Mouse (Mus musculus) midbrain, embryonic 15.5 days (tissue): Measurements from ENCODE around the gene Zfp595. TPM values are rescaled to one million over a fixed set of nuclear protein-coding genes. Genes with fewer than 3 reads are reported as not detected.
A peak's percentile ranks its signal among the peaks of the same experiment; 100 is the strongest.
"Not testable (repeated sequence)": the region's sequence is repeated elsewhere in the genome, so short reads cannot be mapped to it uniquely, and the experiment has no call there.

ENCODE experiments used
- ATAC-seq: fragments of 200-750 bp; cut with Nextera tagmentation; replicated peaks from 2 replicates; pipeline ENCODE4 v1.8.0; 2017; ENCODE audit warnings: moderate TSS enrichment
- H3K27ac ChIP-seq: fragments of 300-500 bp; sonication (generic); 2 replicates; pipeline ENCODE4 v1.5.1; 2015; ENCODE audit warnings: mild to moderate bottlenecking, inconsistent platforms
- H3K27me3 ChIP-seq: fragments of 300-500 bp; sonication (generic); replicated peaks from 2 replicates; pipeline ENCODE4 v1.6.1; 2015; ENCODE audit warnings: inconsistent platforms
- H3K36me3 ChIP-seq: fragments of 300-500 bp; sonication (generic); replicated peaks from 2 replicates; pipeline ENCODE4 v1.6.1; 2015; ENCODE audit warnings: inconsistent platforms
- H3K4me1 ChIP-seq: fragments of 300-500 bp; sonication (generic); 2 replicates; pipeline ENCODE4 v1.6.1; 2015; ENCODE audit warnings: inconsistent platforms
- H3K4me2 ChIP-seq: fragments of 300-500 bp; sonication (generic); 2 replicates; pipeline ENCODE4 v1.6.1; 2015; ENCODE audit warnings: inconsistent platforms, mild to moderate bottlenecking, moderate library complexity
- H3K4me3 ChIP-seq: fragments of 300-500 bp; sonication (generic); 2 replicates; pipeline ENCODE4 v1.5.1; 2015; ENCODE audit warnings: mild to moderate bottlenecking, inconsistent platforms
- H3K9ac ChIP-seq: fragments of 300-500 bp; sonication (generic); 2 replicates; pipeline ENCODE4 v1.6.1; 2015; ENCODE audit warnings: mild to moderate bottlenecking, inconsistent platforms
- H3K9me3 ChIP-seq: fragments of 300-500 bp; sonication (generic); 2 replicates; pipeline ENCODE4 v1.6.1; 2016; ENCODE audit warnings: inconsistent platforms
- WGBS: fragments of 180-500 bp; shearing (Covaris S2); methylation state at CpG from one replicate; pipeline ENCODE4 v1.1.7; 2015; ENCODE audit warnings: mixed read lengths; 5-methylcytosine and 5-hydroxymethylcytosine counted together
- polyA plus RNA-seq: library from polyadenylated mRNA; unstranded; fragments of >200 nt; fragmentation: Nextera tagmentation; extraction: Ambion mirVana; gene quantifications from 2 replicates; pipeline ENCODE4 v1.2.1, GENCODE M21; 2015

Gene Zfp595
- 1.4 and 1.6 TPM in 2 replicates for polyA plus RNA-seq

DNA sequence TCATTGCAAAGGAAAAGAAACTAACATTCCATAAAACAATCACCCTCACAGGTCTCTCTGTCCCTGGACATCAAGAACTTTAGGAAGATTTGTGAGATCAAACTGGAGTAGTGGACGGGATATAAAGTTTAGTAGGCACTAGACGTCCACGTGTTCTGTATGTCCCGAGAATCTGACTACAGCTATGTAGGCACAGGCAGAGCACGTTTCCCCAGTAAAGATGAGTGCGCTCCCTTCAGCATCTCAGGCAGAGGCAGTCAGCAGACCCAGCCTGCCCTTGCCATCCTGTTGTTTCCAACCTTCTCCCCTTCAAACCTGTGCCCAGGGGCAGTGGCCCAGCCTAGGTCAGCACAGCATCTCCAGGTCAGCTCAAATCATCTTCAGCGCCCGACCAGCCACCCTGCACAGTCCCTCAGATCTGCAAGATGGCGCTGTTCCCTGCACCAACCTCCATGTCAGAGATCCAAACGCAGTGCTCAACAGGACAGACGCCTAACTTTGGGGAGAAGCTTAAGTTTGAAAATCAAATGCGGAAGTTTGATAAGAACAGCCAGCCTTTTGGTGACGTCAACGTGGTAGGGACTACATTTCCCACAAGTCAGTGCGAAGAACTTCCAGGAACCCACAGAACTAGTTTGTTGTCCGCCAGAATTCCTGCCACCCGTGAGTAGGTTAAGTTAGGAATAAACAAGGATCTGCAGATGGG lies at the start of gene Zfp595:
Gene Zfp595, minus strand, starts transcription at position 552 of the 706 bp plus-strand sequence.
- Histone ChIP-seq H3K9me3 (no peaks in the 10 kb centered on the region), H3K9ac (peak within 1 kb of the TSS; percentile 30), H3K4me2 (peak within 1 kb of the TSS; percentile 61), H3K4me3 (peak within 1 kb of the TSS; percentile 47), H3K4me1 (peaks cover 9% of the 10 kb centered on the region), H3K36me3 (no peaks in the 10 kb centered on the region), H3K27ac (no peak within 1 kb of the TSS), H3K27me3 (no peaks in the 10 kb centered on the region)
- 18% methylated on average over 17 of the region's 17 CpGs for WGBS
- ATAC-seq = peak; percentile 95

- not testable (repeated sequence) for H3K4me3 ChIP-seq
- peak; percentile 35; the same call in 1 of the 2 replicates for ATAC-seq
These were observed 43.9 kb upstream of the Zfp595 start for GRCm38 (mm10) chr13:67376255-67376654.

GRCm38 (mm10) chr13:67375050-67375911 lies 42.9 kb upstream of the Zfp595 start, which contains the start of the genes Gm28041 and Zfp456:
Gene Gm28041, minus strand, starts transcription at chr13:67375733.
Gene Zfp456, minus strand, starts transcription at chr13:67375810.
- Histone ChIP-seq H3K4me2 (peak within 1 kb of the TSS; percentile 51), H3K4me3 (peak within 1 kb of the TSS; percentile 38)
- H3K4me1 ChIP-seq, H3K9me3 ChIP-seq, H3K27ac ChIP-seq, H3K36me3 ChIP-seq, H3K9ac ChIP-seq, H3K27me3 ChIP-seq: not testable (repeated sequence)
- 21% methylated on average over 15 of the region's 15 CpGs for WGBS
- ATAC-seq = peak; percentile 97

More at GRCm38 (mm10) chr13:67376255-67376654, 43.9 kb upstream of the Zfp595 start:
- H3K9me3 ChIP-seq, H3K27me3 ChIP-seq, H3K9ac ChIP-seq, H3K27ac ChIP-seq, H3K4me1 ChIP-seq, H3K4me2 ChIP-seq, H3K36me3 ChIP-seq: not testable (repeated sequence)
- 67% methylated on average over 3 of the region's 3 CpGs for WGBS

DNA sequence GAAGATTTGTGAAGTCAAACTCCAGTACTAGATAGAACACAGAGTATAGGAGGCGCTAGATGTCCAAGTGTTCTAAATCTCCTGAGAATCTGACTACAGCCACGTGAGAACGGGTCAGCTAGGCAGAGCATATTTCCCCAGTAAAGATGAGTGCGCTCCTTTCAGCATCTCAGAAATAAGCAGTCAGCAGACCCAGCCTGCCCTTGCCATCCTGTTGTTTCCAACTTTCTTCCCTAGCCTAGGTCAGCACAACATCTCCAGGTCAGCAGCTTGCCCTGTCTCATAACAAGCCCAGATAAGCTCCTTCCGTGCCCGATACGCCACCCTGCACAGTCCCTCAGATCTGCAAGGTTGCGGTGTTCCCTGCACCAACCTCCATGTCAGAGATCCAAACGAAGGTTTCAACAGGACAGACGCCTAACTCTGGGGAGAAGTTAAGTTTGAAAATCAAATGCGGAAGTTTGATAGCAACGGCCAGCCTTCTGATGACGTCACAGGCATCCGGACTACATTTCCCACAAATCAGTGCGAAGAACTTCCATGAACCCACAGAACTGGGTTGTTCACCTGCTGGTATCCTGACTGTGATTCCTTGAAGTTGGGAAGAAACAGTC lies 27.9 kb upstream of the Zfp595 start, which contains the start of the genes Gm28044 and Zfp953:
Gene Gm28044, minus strand, starts transcription at position 406 of the 614 bp plus-strand sequence.
Gene Zfp953, minus strand, starts transcription at position 475 of the 614 bp plus-strand sequence.
- peak within 1 kb of the TSS; percentile 58 for H3K9ac ChIP-seq
- H3K27ac ChIP-seq = peak within 1 kb of the TSS; percentile 54
- H3K36me3 ChIP-seq = no peaks in the 10 kb centered on the region
- H3K9me3 ChIP-seq = no peaks in the 10 kb centered on the region
- peak within 1 kb of the TSS; percentile 82 for H3K4me3 ChIP-seq
- H3K4me1 ChIP-seq = peaks cover 10% of the 10 kb centered on the region
- WGBS = under 1% methylated on average over 15 of the region's 15 CpGs
- H3K27me3 ChIP-seq = no peaks in the 10 kb centered on the region
- H3K4me2 ChIP-seq = peak within 1 kb of the TSS; percentile 87
- peak; percentile 97 for ATAC-seq

GRCm38 (mm10) chr13:67351854-67352253 lies 19.5 kb upstream of the Zfp595 start:
- Histone ChIP-seq H3K27me3 (no peaks in the 10 kb centered on the region), H3K27ac (no peak overlapping the region), H3K4me2 (no peak overlapping the region), H3K4me3 (no peak overlapping the region), H3K36me3 (no peaks in the 10 kb centered on the region), H3K9ac (no peak overlapping the region), H3K4me1 (no peaks in the 10 kb centered on the region), H3K9me3 (no peaks in the 10 kb centered on the region)
- ATAC-seq = no peak

DNA sequence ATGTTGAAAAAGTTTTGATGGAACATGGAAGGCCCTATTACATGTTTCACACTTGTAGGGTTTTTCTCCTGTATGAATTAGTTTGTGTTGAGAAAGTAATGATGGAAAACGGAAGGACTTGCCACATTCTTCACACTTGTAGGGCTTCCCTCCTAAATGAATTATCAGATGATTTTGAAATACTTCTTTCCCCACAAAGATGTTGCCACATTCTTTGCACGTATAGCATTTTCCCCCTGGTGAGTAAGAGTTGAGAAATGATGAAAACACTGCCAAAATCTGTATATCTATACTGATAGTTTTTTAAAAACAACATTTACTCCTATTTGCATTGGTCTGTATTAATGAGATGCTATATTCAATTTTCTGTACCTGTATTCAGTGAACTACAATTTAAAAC lies 11.1 kb upstream of the Zfp595 start:
- Histone ChIP-seq H3K4me1 (no peaks in the 10 kb centered on the region), H3K4me3 (no peak overlapping the region), H3K4me2 (no peak overlapping the region), H3K36me3 (no peaks in the 10 kb centered on the region), H3K27me3 (no peaks in the 10 kb centered on the region), H3K9me3 (no peaks in the 10 kb centered on the region), H3K9ac (no peak overlapping the region), H3K27ac (no peak overlapping the region)
- ATAC-seq = no peak
- WGBS = 93% methylated on average over 2 of the region's 2 CpGs

DNA sequence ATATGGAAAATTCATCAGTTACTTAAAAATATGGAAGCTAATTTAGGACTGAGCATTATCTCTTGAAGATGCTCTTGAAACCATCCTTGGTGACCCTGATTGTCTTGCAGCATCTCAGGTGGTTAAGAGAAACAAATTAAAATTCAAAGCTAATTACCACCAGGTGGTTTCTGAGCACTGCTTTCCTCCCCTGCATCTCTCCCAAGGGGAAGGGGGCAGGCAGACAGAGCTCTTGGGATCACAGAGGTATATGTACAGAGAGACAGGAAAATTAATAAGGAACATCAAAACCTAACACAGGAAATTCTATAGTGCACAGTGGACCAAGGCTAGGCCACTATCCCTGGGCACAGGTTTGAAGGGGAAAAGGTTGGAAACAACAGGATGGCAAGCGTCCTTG lies 507 bp upstream of the Zfp595 start:
- 57% methylated on average over 1 of the region's 1 CpGs for WGBS
- Histone ChIP-seq H3K27ac (no peak overlapping the region), H3K9me3 (no peaks in the 10 kb centered on the region), H3K4me3 (peak overlapping the region; percentile 47), H3K4me2 (peak overlapping the region; percentile 61), H3K27me3 (no peaks in the 10 kb centered on the region), H3K36me3 (no peaks in the 10 kb centered on the region), H3K4me1 (peaks cover 9% of the 10 kb centered on the region), H3K9ac (peak overlapping the region; percentile 30)
- ATAC-seq = peak; percentile 48

DNA sequence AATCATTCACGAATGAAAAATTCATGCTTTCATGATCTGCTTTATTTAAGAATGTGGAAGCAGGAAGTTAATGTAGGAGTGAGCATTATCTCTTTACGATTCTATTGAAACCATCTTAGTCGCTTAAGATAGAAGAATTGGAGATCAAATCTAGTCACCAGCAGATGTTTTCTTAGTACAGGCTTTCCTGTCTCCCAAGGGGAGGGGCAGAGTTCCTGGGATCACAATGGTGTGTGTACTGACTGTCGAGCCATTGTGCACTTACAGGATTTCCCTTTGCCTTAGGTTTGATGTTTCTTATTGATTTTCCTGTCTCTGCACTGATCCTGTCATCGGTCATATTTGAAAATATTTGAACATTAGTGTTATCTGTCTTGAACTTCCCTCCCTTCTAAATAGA lies 25.7 kb downstream of the Zfp595 start:
- Histone ChIP-seq H3K9me3 (no peaks in the 10 kb centered on the region), H3K27me3 (no peaks in the 10 kb centered on the region), H3K4me2 (peak overlapping the region; percentile 81), H3K4me3 (peak overlapping the region; percentile 82), H3K36me3 (no peaks in the 10 kb centered on the region), H3K4me1 (peaks cover 11% of the 10 kb centered on the region), H3K27ac (peak overlapping the region; percentile 74), H3K9ac (peak overlapping the region; percentile 38)
- ATAC-seq = peak; percentile 65
- 31% methylated on average over 5 of the region's 5 CpGs for WGBS

- H3K36me3 ChIP-seq = no peaks in the 10 kb centered on the region
- H3K9ac ChIP-seq = peak within 1 kb of the TSS; percentile 74
- H3K27me3 ChIP-seq = no peaks in the 10 kb centered on the region
- peaks cover 11% of the 10 kb centered on the region for H3K4me1 ChIP-seq
- peak within 1 kb of the TSS; percentile 74 for H3K27ac ChIP-seq
- WGBS = 13% methylated on average over 16 of the region's 16 CpGs
- H3K4me3 ChIP-seq = peak within 1 kb of the TSS; percentile 82
- peak within 1 kb of the TSS; percentile 81 for H3K4me2 ChIP-seq
- H3K9me3 ChIP-seq = no peaks in the 10 kb centered on the region
- ATAC-seq = peak; percentile 100
These were observed 26.3 kb downstream of the Zfp595 start, which contains the start of gene Zfp457 for GRCm38 (mm10) chr13:67305822-67306672. Gene Zfp457, minus strand, starts transcription at chr13:67306485.

GRCm38 (mm10) chr13:67278314-67278713 lies 54.1 kb downstream of the Zfp595 start, which contains the start of gene Zfp458:
Gene Zfp458, minus strand, starts transcription at chr13:67278466.
- Histone ChIP-seq H3K9me3 (no peaks in the 10 kb centered on the region), H3K9ac (no peak within 1 kb of the TSS), H3K36me3 (no peaks in the 10 kb centered on the region), H3K4me2 (no peak within 1 kb of the TSS), H3K4me1 (no peaks in the 10 kb centered on the region), H3K27me3 (no peaks in the 10 kb centered on the region), H3K27ac (no peak within 1 kb of the TSS), H3K4me3 (no peak within 1 kb of the TSS)
- ATAC-seq = peak; percentile 54; the same call in 1 of the 2 replicates
- WGBS = 43% methylated on average over 7 of the region's 7 CpGs

DNA sequence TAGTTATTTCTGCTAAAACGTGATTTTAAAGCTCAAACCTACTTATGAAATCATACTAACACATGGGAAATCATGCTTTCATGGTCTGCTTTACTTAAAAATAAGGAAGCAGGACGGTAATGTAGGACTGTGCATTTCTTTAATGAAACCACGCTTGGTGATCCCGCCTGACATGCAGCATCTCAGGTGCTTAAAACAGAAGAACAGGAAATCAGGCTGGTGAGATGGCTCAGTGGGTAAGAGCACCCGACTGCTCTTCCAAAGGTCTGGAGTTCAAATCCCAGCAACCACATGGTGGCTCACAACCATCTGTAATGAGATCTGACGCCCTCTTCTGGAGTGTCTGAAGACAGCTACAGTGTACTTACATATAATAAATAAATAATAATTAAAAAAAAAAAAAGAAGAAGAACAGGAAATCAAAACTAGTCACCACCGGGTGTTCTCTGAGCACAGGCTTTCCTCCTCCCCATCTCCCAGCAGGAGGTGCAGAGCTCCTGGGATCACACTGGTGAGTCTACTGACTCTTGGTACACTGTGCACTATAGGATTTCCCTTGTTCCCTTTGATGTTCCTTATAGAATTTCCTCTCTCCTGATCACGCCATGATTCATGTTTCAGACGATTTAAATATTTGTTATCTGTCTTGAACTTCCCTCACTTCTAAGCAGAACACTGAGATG lies 62.8 kb downstream of the Zfp595 start:
- Histone ChIP-seq H3K4me2 (peak overlapping the region; percentile 75), H3K9ac (peak overlapping the region; percentile 61), H3K27ac (peak overlapping the region; percentile 71; the same call in 1 of the 2 replicates), H3K4me1 (peaks cover 12% of the 10 kb centered on the region), H3K4me3 (peak overlapping the region; percentile 87)
- peak; percentile 84 for ATAC-seq
- 41% methylated on average over 9 of the region's 9 CpGs for WGBS
- not testable (repeated sequence) for H3K36me3 ChIP-seq, H3K27me3 ChIP-seq, H3K9me3 ChIP-seq
